7 mouse cellular contexts compared by ENCODE assay signal in the genomic region with DNA sequence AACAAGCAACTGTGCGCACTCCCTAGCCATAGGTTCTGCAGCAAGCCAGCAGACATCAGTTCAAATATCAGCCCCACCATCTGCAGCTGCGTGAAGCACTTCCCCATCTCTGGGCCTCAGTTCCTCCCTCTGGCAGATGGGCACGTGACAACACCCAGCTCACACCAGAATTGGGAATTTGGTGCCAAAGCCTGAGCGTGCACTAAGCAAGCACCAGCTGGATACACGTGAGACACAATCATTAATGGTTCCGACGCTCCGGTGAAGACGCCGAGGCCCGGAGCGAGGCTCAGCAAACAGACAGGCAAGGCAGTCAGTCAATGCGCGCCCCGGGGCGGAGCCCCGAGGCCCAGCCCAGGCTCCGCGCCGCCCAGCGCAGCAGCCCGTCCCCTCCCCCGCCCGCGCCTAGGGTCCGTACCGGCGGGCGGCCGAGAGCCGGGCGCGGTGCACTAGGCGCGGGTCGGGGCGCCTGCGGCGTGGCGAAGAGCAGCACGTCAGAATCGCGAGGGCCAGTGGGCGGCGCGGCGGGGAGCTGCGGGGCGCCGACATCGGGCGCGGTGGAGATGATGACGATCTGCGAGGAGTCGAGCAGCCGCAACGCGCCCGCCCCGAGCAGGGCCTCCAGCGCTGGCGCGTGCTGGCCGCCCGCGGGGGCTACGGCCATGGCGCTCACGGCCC. TPM values are rescaled to one million over a fixed set of nuclear protein-coding genes. Genes with fewer than 3 reads are reported as not detected.
DNase-seq lines count a peak whose midpoint lies in the region; ATAC-seq and TF ChIP-seq lines count a peak whose summit lies in the region.

No protein-coding gene starts in this region.

- WGBS in hindbrain, embryonic 10.5 days: under 1% methylated on average over 70 of the region's 70 CpGs
- WGBS in limb, embryonic 10.5 days: under 1% methylated on average over 69 of the region's 70 CpGs
- under 1% methylated on average over 62 of the region's 70 CpGs for WGBS in midbrain, embryonic 11.5 days

- TF ChIP-seq CTCF in ES-Bruce4 (IDR thresholded peaks at IDR 0.05; ENCODE audit: low read depth, low read length): no peak

- no peak for TF ChIP-seq POLR2A in ES-Bruce4 (IDR thresholded peaks at IDR 0.05; ENCODE audit: insufficient read depth, low read length)

- H3K4me2 ChIP-seq in midbrain, embryonic 11.5 days: peak overlapping the region; percentile 75

- H3K27me3 ChIP-seq in ES-Bruce4 (ENCODE audit: control insufficient read depth, insufficient read depth, low read length, poor library complexity, severe bottlenecking): no peaks in the 10 kb centered on the region
- no peaks in the 10 kb centered on the region for H3K27me3 ChIP-seq in erythroblast, embryonic 14.5 days (ENCODE audit: control insufficient read depth)
- H3K27me3 ChIP-seq in hindbrain, embryonic 10.5 days (ENCODE audit: insufficient read depth, poor library complexity, severe bottlenecking): no peaks in the 10 kb centered on the region
- no peaks in the 10 kb centered on the region for H3K27me3 ChIP-seq in limb, embryonic 10.5 days (ENCODE audit: low read depth, poor library complexity, severe bottlenecking)
- no peaks in the 10 kb centered on the region for H3K27me3 ChIP-seq in midbrain, embryonic 11.5 days (ENCODE audit: control insufficient read depth, insufficient read depth, low read length)

- peak; percentile 66 for ATAC-seq in midbrain, embryonic 11.5 days (ENCODE audit: low FRiP score)

- peak overlapping the region; percentile 85 for H3K9ac ChIP-seq in ES-Bruce4 (ENCODE audit: low read depth, poor library complexity, severe bottlenecking)
- H3K9ac ChIP-seq in midbrain, embryonic 11.5 days (ENCODE audit: low read length): peak overlapping the region; percentile 89

- no peak for TF ChIP-seq EP300 in ES-Bruce4 (IDR thresholded peaks at IDR 0.05; ENCODE audit: insufficient read depth, low read depth, low read length)

- peaks cover under 1% of the 10 kb centered on the region; the same call in 1 of the 2 replicates for H3K36me3 ChIP-seq in ES-Bruce4 (ENCODE audit: control insufficient read depth, insufficient read depth, low read length, poor library complexity, severe bottlenecking)
- H3K36me3 ChIP-seq in erythroblast, embryonic 14.5 days (ENCODE audit: control insufficient read depth): peaks cover 41% of the 10 kb centered on the region
- peaks cover 27% of the 10 kb centered on the region for H3K36me3 ChIP-seq in hindbrain, embryonic 10.5 days
- H3K36me3 ChIP-seq in limb, embryonic 10.5 days: peaks cover 16% of the 10 kb centered on the region
- H3K36me3 ChIP-seq in midbrain, embryonic 11.5 days (ENCODE audit: control insufficient read depth, insufficient read depth, low read length): no peaks in the 10 kb centered on the region

- H3K4me1 ChIP-seq in ES-Bruce4 (ENCODE audit: control insufficient read depth, insufficient read depth, low read length): peaks cover 1% of the 10 kb centered on the region
- H3K4me1 ChIP-seq in erythroblast, embryonic 14.5 days (ENCODE audit: control insufficient read depth): peaks cover 68% of the 10 kb centered on the region
- peaks cover 79% of the 10 kb centered on the region for H3K4me1 ChIP-seq in hindbrain, embryonic 10.5 days (replicated peaks)
- peaks cover 50% of the 10 kb centered on the region for H3K4me1 ChIP-seq in limb, embryonic 10.5 days
- H3K4me1 ChIP-seq in midbrain, embryonic 11.5 days (ENCODE audit: control insufficient read depth, insufficient read depth, low read length): peaks cover 35% of the 10 kb centered on the region

- peak overlapping the region; percentile 99 for H3K4me3 ChIP-seq in ES-Bruce4 (ENCODE audit: low read depth, low read length)
- peak overlapping the region; percentile 73 for H3K4me3 ChIP-seq in erythroblast, embryonic 14.5 days (replicated peaks)
- H3K4me3 ChIP-seq in hindbrain, embryonic 10.5 days: peak overlapping the region; percentile 90
- peak overlapping the region; percentile 93 for H3K4me3 ChIP-seq in limb, embryonic 10.5 days
- peak overlapping the region; percentile 86 for H3K4me3 ChIP-seq in midbrain, embryonic 11.5 days (ENCODE audit: low read depth, low read length)

- H3K9me3 ChIP-seq in ES-Bruce4 (replicated peaks; ENCODE audit: control insufficient read depth, insufficient read depth, low read length, poor library complexity, severe bottlenecking): no peaks in the 10 kb centered on the region
- no peaks in the 10 kb centered on the region for H3K9me3 ChIP-seq in erythroblast, embryonic 14.5 days (ENCODE audit: control insufficient read depth, low read length)
- H3K9me3 ChIP-seq in hindbrain, embryonic 10.5 days: no peaks in the 10 kb centered on the region
- no peaks in the 10 kb centered on the region for H3K9me3 ChIP-seq in limb, embryonic 10.5 days (replicated peaks)
- H3K9me3 ChIP-seq in midbrain, embryonic 11.5 days (ENCODE audit: control insufficient read depth, low read length): no peaks in the 10 kb centered on the region

- DNase-seq in adrenal gland, adult (ENCODE audit: inconsistent age in 2 of 2, low spot score in 1 of 2): peak; percentile 81 to 93
- DNase-seq in hindbrain, embryonic 10.5 days (ENCODE audit: low spot score): peak; percentile 72
- peak; percentile 83 for DNase-seq in limb, embryonic 10.5 days (ENCODE audit: low spot score)
- DNase-seq in midbrain, embryonic 11.5 days (ENCODE audit: low spot score, missing footprints): no peak
- peak; percentile 64 to 70 for DNase-seq in spleen, postnatal 36 days (ENCODE audit: low spot score in 2 of 2)

- H3K27ac ChIP-seq in ES-Bruce4 (ENCODE audit: insufficient read depth, low read length): no peak overlapping the region
- H3K27ac ChIP-seq in hindbrain, embryonic 10.5 days: peak overlapping the region; percentile 97
- H3K27ac ChIP-seq in limb, embryonic 10.5 days: peak overlapping the region; percentile 97
- peak overlapping the region; percentile 87 for H3K27ac ChIP-seq in midbrain, embryonic 11.5 days (ENCODE audit: low read depth, low read length)

RNA-seq across cellular contexts. Expression of a gene that starts 0.5 kb away (rescaled TPM):
- polyA plus RNA-seq in ES-Bruce4 (2011; ENCODE audit: insufficient read depth, insufficient read length, low read depth, missing spikeins): 27.0 and 28.0 TPM in 2 replicates
- polyA plus RNA-seq in erythroblast, embryonic 14.5 days (2012): 22.6 and 24.0 TPM in 2 replicates
- polyA plus RNA-seq in hindbrain, embryonic 10.5 days (2016; fragmentation: Nextera tagmentation; extraction: Ambion mirVana): 41.4 and 43.8 TPM in 2 replicates
- 25.4 and 27.3 TPM in 2 replicates for polyA plus RNA-seq in limb, embryonic 10.5 days (2016; fragmentation: Nextera tagmentation; extraction: Ambion mirVana)
- polyA plus RNA-seq in midbrain, embryonic 11.5 days (2014; fragmentation: Nextera tagmentation; extraction: Ambion mirVana): 14.5 and 15.3 TPM in 2 replicates

RNA-seq across cellular contexts. Expression of a gene that starts 10.5 kb away (rescaled TPM):
- 4.0 and 5.1 TPM in 2 replicates for polyA plus RNA-seq in ES-Bruce4 (2011; ENCODE audit: insufficient read depth, insufficient read length, low read depth, missing spikeins)
- 0.23 and 0.39 TPM in 2 replicates for polyA plus RNA-seq in erythroblast, embryonic 14.5 days (2012)
- 9.8 and 16.0 TPM in 2 replicates for polyA plus RNA-seq in hindbrain, embryonic 10.5 days (2016; fragmentation: Nextera tagmentation; extraction: Ambion mirVana)
- polyA plus RNA-seq in limb, embryonic 10.5 days (2016; fragmentation: Nextera tagmentation; extraction: Ambion mirVana): 2.0 and 2.1 TPM in 2 replicates
- 6.1 and 6.9 TPM in 2 replicates for polyA plus RNA-seq in midbrain, embryonic 11.5 days (2014; fragmentation: Nextera tagmentation; extraction: Ambion mirVana)

RNA-seq across cellular contexts. Expression of a gene that starts 17.6 kb away (rescaled TPM):
- polyA plus RNA-seq in ES-Bruce4 (2011; ENCODE audit: insufficient read depth, insufficient read length, low read depth, missing spikeins): not detected in 2 replicates
- 0.03 TPM in 1 of 2 replicates, not detected in the other for polyA plus RNA-seq in erythroblast, embryonic 14.5 days (2012)
- 0.60 and 1.3 TPM in 2 replicates for polyA plus RNA-seq in hindbrain, embryonic 10.5 days (2016; fragmentation: Nextera tagmentation; extraction: Ambion mirVana)
- polyA plus RNA-seq in limb, embryonic 10.5 days (2016; fragmentation: Nextera tagmentation; extraction: Ambion mirVana): 0.16 and 0.28 TPM in 2 replicates
- polyA plus RNA-seq in midbrain, embryonic 11.5 days (2014; fragmentation: Nextera tagmentation; extraction: Ambion mirVana): not detected in 2 replicates

RNA-seq across cellular contexts. Expression of a gene that starts 22.3 kb away (rescaled TPM):
- not detected in 2 replicates for polyA plus RNA-seq in ES-Bruce4 (2011; ENCODE audit: insufficient read depth, insufficient read length, low read depth, missing spikeins)
- polyA plus RNA-seq in erythroblast, embryonic 14.5 days (2012): not detected in 2 replicates
- polyA plus RNA-seq in hindbrain, embryonic 10.5 days (2016; fragmentation: Nextera tagmentation; extraction: Ambion mirVana): 9.5 and 10.0 TPM in 2 replicates
- polyA plus RNA-seq in limb, embryonic 10.5 days (2016; fragmentation: Nextera tagmentation; extraction: Ambion mirVana): 1.1 and 1.6 TPM in 2 replicates
- 2.4 and 2.6 TPM in 2 replicates for polyA plus RNA-seq in midbrain, embryonic 11.5 days (2014; fragmentation: Nextera tagmentation; extraction: Ambion mirVana)

RNA-seq across cellular contexts. Expression of a gene that starts 34.3 kb away (rescaled TPM):
- 8.3 and 9.5 TPM in 2 replicates for polyA plus RNA-seq in ES-Bruce4 (2011; ENCODE audit: insufficient read depth, insufficient read length, low read depth, missing spikeins)
- 1.2 and 1.6 TPM in 2 replicates for polyA plus RNA-seq in erythroblast, embryonic 14.5 days (2012)
- polyA plus RNA-seq in hindbrain, embryonic 10.5 days (2016; fragmentation: Nextera tagmentation; extraction: Ambion mirVana): 14.5 and 16.9 TPM in 2 replicates
- polyA plus RNA-seq in limb, embryonic 10.5 days (2016; fragmentation: Nextera tagmentation; extraction: Ambion mirVana): 11.4 and 14.5 TPM in 2 replicates
- polyA plus RNA-seq in midbrain, embryonic 11.5 days (2014; fragmentation: Nextera tagmentation; extraction: Ambion mirVana): 12.3 and 14.1 TPM in 2 replicates
